Mouse (Mus musculus) gastrocnemius, adult 8-10 months (tissue): Measurements from ENCODE around the gene Brd7. TPM values are rescaled to one million over a fixed set of nuclear protein-coding genes. Genes with fewer than 3 reads are reported as not detected.

Source experiments
- DNase-seq, 2 experiments: peaks; one replicate each; pipeline ENCODE4 v3.0.0; 2022; ENCODE audit warnings: low spot score in 2 of 2
- total RNA-seq, 4 experiments: library from RNA; stranded (reverse); gene quantifications; 2 replicates each; pipeline ENCODE4 v1.2.4; 2022

Brd7 gene
- total RNA-seq, 4 experiments from 2014 or later: 59.4 to 67.6 (median 63.1) TPM

GRCm38 (mm10) chr8:88357226-88357933 lies 4.6 kb downstream of the Brd7 start:
- no peak for DNase-seq

- no peak for DNase-seq
Measured at GRCm38 (mm10) chr8:88349046-88349445, 12.9 kb downstream of the Brd7 start.

DNA sequence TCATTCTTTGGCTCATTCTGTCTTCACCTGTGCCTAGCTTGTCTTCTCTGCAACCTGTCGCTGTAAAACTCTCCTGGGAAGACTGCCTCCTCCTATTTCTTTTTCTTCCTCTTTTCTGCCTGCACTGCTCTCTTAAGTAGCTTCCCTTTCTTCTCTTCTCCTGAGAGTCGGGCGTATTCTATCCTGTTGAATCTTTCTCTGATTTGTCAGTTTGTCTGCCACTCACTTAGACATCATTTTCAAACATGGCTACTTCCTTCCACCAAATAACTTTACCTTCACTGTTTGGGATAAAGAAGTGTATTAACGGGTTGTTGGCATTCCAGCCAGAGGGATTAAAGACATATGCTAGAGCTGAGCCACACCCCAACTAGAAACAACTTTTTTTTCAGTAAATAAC lies 20.0 kb downstream of the Brd7 start:
- no peak for DNase-seq

GRCm38 (mm10) chr8:88339887-88340695 lies 21.9 kb downstream of the Brd7 start:
- no peak for DNase-seq

GRCm38 (mm10) chr8:88339221-88339620 lies 22.8 kb downstream of the Brd7 start:
- no peak for DNase-seq

DNA sequence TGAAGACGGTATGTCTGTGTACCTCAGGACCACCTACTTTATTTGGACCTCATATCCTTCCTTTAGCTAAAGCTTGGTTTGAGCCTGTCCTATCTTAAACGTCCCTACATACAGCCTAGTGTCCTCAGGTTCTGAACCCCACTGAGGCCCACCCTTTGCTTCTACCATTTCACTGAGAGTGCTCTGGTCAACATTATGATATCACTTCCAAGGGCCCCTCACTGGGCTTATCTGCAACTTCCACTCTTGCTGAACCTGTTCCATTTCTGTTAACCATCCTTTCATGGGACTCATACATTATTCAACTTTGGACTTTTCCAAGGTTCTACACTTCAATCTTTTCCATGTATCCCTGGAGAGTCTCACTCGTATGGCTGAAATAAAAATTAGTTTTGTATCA lies 27.0 kb downstream of the Brd7 start:
- DNase-seq: no peak

DNA sequence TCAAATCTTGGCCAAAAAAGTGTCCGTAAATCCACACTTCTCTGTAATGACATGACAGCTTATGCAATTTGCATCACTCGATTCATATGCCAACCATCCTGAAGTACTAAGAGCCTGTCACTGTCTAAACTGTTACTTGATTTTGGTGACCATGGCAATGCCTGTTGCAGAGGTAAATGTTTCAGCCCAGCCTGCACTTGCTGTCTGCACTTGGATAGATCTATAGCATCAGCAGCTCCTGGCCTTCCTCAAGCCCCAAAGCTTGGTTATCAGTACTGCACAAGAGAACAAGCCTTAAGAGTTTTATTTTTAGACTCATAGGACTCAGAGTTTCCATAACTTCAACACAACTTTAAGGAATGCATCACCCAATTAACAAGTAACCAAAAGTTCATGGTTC lies 27.6 kb downstream of the Brd7 start:
- no peak for DNase-seq

GRCm38 (mm10) chr8:88330816-88331215 lies 31.2 kb downstream of the Brd7 start:
- no peak for DNase-seq

DNA sequence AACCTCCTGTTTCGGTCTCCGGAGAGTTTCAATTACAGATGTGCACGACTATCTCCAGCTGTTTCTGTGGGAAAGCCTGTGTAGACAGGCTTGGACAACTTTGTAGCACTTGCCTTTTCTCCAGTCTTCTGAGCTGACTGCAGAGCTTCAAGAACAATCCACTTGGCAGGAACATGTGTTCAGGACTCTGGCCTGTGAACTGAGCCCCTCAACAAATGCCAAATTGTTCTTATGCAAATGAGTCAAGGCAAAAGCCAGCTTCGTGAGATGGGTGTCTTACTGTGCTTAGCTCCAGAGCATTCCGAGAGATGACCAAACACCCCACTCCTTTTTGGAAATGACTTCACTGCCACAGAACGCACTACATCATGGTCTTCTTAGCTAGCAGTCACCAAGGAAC lies 33.3 kb downstream of the Brd7 start:
- no peak for DNase-seq

GRCm38 (mm10) chr8:88326328-88326727 lies 35.7 kb downstream of the Brd7 start:
- no peak for DNase-seq

- no peak for DNase-seq
Measured at GRCm38 (mm10) chr8:88325795-88326194, 36.2 kb downstream of the Brd7 start.

DNA sequence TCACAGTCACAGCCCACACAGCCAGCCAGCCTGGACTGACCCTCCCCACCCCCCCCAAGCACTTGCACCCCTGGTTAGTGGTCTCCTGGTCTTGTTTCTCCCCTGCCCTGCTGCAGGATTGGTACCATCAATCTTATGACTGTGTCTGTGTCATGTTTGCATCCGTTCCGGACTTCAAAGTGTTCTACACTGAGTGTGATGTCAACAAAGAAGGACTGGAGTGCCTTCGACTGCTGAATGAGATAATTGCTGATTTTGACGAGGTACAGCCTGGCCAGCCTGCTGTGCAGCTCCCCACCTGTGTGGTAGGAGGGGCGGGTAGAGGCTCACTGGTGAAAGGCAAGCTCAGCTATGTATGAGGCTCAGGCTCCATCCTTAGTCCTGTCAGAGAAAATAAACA lies 36.7 kb downstream of the Brd7 start:
- no peak for DNase-seq

GRCm38 (mm10) chr8:88324760-88325159 lies 37.2 kb downstream of the Brd7 start:
- no peak for DNase-seq

GRCm38 (mm10) chr8:88323523-88323922 lies 38.5 kb downstream of the Brd7 start:
- DNase-seq: no peak

- no peak for DNase-seq
Measured at GRCm38 (mm10) chr8:88321387-88321786, 40.6 kb downstream of the Brd7 start.

DNA sequence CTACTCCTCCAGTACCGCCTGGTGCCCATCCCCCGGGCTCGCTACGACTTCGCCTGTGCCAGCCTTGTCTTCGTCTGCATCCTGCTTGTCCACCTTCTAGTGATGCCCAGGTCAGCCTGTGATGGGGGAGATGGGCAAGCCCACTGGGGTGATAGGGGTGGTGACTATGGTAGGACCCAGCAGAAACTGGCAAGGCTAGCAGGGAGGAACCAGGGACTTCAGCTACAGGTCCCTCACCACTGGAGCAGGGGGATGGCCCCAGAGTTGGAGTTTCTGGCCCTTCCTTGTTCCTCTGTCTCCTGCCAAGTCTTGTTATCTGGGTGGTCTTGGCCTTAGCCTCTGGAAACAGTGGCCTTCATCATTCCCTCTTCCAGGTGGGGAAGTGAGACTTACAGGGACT lies 41.9 kb downstream of the Brd7 start:
- no peak for DNase-seq

DNA sequence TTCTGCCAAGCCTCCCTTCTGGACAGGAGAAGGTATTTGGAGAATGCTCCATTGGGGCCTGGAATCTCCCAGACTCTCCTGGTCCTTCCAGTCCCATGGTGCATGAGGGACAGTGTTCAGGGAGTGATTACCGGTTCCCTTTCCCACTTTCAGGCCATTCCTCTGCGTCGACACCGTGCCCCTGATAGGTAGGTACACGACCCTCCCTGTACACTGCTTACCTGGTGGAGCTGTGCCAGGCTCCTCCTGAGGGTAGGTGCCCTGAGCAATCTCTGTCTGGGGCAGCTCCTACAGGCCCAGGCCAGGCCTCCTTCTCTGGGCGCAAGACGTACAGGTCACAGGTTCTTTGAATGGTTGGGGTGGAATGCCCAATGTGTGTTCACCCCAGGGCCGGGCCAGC lies 43.8 kb downstream of the Brd7 start:
- no peak for DNase-seq

GRCm38 (mm10) chr8:88317341-88317740 lies 44.7 kb downstream of the Brd7 start:
- DNase-seq: no peak

DNA sequence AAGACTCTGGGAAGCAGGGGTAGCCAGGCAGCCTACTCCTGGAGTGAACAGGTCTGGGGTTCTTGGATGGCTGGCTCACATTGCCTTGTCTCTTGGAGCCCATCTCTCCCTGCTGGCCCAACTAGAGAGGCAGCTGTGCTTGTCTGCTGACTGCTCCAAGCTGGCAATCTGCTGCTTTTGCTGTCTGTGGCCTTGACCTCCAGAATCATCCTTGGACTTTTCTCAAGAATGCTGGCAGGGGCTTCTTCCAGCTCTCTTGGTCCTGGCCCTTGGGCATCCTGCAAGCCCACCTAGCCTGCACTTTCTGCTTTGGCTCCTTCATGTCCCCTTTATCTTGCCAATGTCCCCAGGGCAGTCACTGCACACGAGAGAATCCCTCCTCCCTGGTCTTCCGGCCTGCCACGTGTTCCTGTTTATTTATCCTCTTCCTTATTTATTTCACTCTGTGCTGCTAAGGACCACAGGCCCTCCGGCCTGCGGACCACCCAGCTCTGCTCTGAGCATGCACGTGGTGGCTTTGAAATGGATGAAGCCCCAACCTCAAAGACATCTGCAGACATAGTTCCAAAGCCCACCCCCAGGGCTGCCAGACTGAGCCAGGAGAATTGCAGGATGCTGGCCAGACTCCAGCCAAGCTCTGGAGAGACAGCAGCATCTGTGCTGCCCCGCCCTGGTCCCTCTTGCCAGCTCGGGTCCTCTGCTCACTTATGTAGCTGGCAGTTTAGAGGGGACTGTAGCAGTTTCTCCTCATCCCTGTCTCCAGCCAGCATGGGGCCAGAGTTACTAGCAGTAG lies 45.7 kb downstream of the Brd7 start:
- DNase-seq: peak; percentile 65 to 81

GRCm38 (mm10) chr8:88315302-88315701 lies 46.7 kb downstream of the Brd7 start:
- no peak for DNase-seq

DNA sequence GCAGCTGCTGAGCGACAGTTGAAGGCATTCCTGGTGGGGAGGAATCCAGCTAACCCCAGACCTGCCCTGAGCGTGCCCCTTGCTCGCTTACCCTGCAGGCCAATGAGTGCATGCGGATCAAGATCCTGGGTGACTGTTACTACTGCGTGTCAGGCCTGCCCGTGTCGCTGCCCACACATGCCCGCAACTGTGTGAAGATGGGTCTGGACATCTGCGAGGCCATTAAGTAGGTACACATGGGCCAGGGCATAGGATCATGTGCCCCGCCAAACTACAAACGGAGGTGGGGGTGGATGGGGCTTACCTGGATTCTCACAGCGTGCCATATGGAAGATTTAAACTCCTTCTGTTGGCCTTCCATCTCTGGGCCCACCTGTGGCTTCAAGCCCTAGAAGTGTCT lies 48.0 kb downstream of the Brd7 start:
- DNase-seq: no peak

DNA sequence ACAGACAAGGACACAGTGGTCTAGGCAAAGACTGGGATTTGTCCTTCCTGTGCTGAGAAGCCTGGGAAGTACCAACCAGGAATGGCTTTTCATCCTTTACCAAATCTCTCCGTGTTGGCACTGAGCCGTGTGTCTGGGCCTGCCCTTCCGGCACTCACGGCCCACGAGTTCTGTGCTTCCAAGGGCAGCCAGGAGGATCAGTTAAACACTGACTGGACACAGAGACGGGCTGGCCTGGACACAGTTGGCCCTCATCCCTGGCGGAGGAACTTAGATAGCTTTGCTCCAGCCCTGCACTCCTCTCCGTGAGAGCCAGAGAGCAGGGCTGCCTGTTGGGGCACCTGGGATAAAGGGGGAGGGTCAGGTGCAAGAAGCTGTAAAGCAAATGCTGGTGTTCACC lies 49.0 kb downstream of the Brd7 start:
- peak; percentile 66 to 83 for DNase-seq
